Comparison of ENCODE assay signal across 28 mouse cellular contexts in genomic region chr6:35804041-35804440, GRCm38 (mm10).
DNase-seq lines count a peak whose midpoint lies in the region; ATAC-seq and TF ChIP-seq lines count a peak whose summit lies in the region.
"Had no signal": no experiment of that assay in that cellular context is flagged by ENCODE, and none has a peak within 500 bp of the region (broad histone marks: within the 10 kb centered on the region; RNA-seq: fewer than 3 reads in every experiment).

No protein-coding gene starts in this region.

- DNase-seq in brain, adult 2 months (ENCODE audit: low read depth, low spot score), result peak; percentile 26
- peak; percentile 17 for DNase-seq in brain, embryonic 14.5 days (ENCODE audit: low read depth)
- DNase-seq in hindlimb bud, embryonic 11.5 days (ENCODE audit: extremely low spot score, low read depth, low spot score), result peak; percentile 10
- peak; percentile 5 for DNase-seq in limb, embryonic 14.5 days (ENCODE audit: low spot score)
- no peak for DNase-seq in gastrocnemius, postnatal 25 days
- DNase-seq: adrenal gland, adult 8-10 months; B cell, adult 2 months; cerebellum, adult 11 months; cerebellum, adult 9-10 months; cerebellum, postnatal 36 days; heart, postnatal 14 days; kidney, adult 8-10 months; kidney, postnatal 10 days; layer of hippocampus, postnatal 36 days; left cerebral cortex, postnatal 4 days; liver, postnatal 0 days had no signal

- no peaks in the 10 kb centered on the region for H3K27me3 ChIP-seq in limb, embryonic 14.5 days (ENCODE audit: control insufficient read depth, insufficient read depth, low read length)
- no peaks in the 10 kb centered on the region for H3K27me3 ChIP-seq in kidney, embryonic 14.5 days (ENCODE audit: control insufficient read depth, insufficient read depth, low read length)
- H3K27me3 ChIP-seq: embryonic facial prominence, embryonic 12.5 days; hindbrain, embryonic 12.5 days; liver, embryonic 12.5 days; neural tube, embryonic 13.5 days had no signal

- no peak overlapping the region for H3K4me3 ChIP-seq in limb, embryonic 14.5 days (replicated peaks; ENCODE audit: low read length)
- H3K4me3 ChIP-seq in kidney, embryonic 14.5 days (ENCODE audit: low read length), result no peak overlapping the region
- H3K4me3 ChIP-seq: embryonic facial prominence, embryonic 12.5 days; forebrain, embryonic 10.5 days; hindbrain, embryonic 12.5 days; liver, embryonic 12.5 days; neural tube, embryonic 13.5 days had no signal

- no peak for TF ChIP-seq CTCF in brain, embryonic 14.5 days (IDR thresholded peaks at IDR 0.05; ENCODE audit: borderline replicate concordance, extremely low read depth, insufficient read depth, insufficient read length)

- no peak overlapping the region for H3K4me2 ChIP-seq in limb, embryonic 14.5 days (replicated peaks; ENCODE audit: low read depth, low read length, severe bottlenecking)
- H3K4me2 ChIP-seq in kidney, embryonic 14.5 days (replicated peaks; ENCODE audit: low read depth, low read length), result no peak overlapping the region
- H3K4me2 ChIP-seq: embryonic facial prominence, embryonic 12.5 days; hindbrain, embryonic 12.5 days; liver, embryonic 12.5 days; neural tube, embryonic 13.5 days had no signal

- no peaks in the 10 kb centered on the region for H3K36me3 ChIP-seq in limb, embryonic 14.5 days (ENCODE audit: control insufficient read depth, insufficient read depth, low read length)
- no peaks in the 10 kb centered on the region for H3K36me3 ChIP-seq in kidney, embryonic 14.5 days (ENCODE audit: control insufficient read depth, insufficient read depth, low read length)
- H3K36me3 ChIP-seq: embryonic facial prominence, embryonic 12.5 days; forebrain, embryonic 10.5 days; hindbrain, embryonic 12.5 days; liver, embryonic 12.5 days; neural tube, embryonic 13.5 days had no signal

- no peaks in the 10 kb centered on the region for H3K9me3 ChIP-seq in limb, embryonic 14.5 days (ENCODE audit: control insufficient read depth, low read length)
- no peaks in the 10 kb centered on the region for H3K9me3 ChIP-seq in kidney, embryonic 14.5 days (ENCODE audit: control insufficient read depth, low read length)
- H3K9me3 ChIP-seq: embryonic facial prominence, embryonic 12.5 days; forebrain, embryonic 10.5 days; hindbrain, embryonic 12.5 days; liver, embryonic 12.5 days; neural tube, embryonic 13.5 days had no signal

- no peak for TF ChIP-seq POLR2A in brain, embryonic 14.5 days (IDR thresholded peaks at IDR 0.05; ENCODE audit: borderline replicate concordance, extremely low read depth, insufficient read depth, insufficient read length, poor library complexity, severe bottlenecking)
- no peak for TF ChIP-seq POLR2A in limb, embryonic 14.5 days (IDR thresholded peaks at IDR 0.05; ENCODE audit: borderline replicate concordance, extremely low read depth, insufficient read depth, insufficient read length)

- WGBS in limb, embryonic 14.5 days, result 26% methylated on average over 3 of the region's 3 CpGs
- WGBS in kidney, embryonic 14.5 days, result 60% methylated on average over 3 of the region's 3 CpGs

- 0 out of 2 replicates have a peak overlapping the region, but pooled peaks have one; percentile 28 for H3K27ac ChIP-seq in limb, embryonic 14.5 days (replicated peaks; ENCODE audit: low read depth, low read length)
- no peak overlapping the region for H3K27ac ChIP-seq in kidney, embryonic 14.5 days (ENCODE audit: low read depth, low read length)
- H3K27ac ChIP-seq: embryonic facial prominence, embryonic 12.5 days; forebrain, embryonic 10.5 days; hindbrain, embryonic 12.5 days; hindbrain, postnatal 0 days; liver, embryonic 12.5 days; macrophage; neural tube, embryonic 13.5 days had no signal

- ATAC-seq in limb, embryonic 14.5 days (ENCODE audit: low FRiP score, low read depth), result no peak
- ATAC-seq in kidney, embryonic 14.5 days (ENCODE audit: low FRiP score, low TSS enrichment), result no peak
- ATAC-seq: activated CD4-positive, CD25-positive, alpha-beta regulatory T cell, adult 4 months; forebrain, embryonic 16.5 days; hindbrain, postnatal 0 days; intestine, embryonic 16.5 days; liver, embryonic 12.5 days; liver, postnatal 0 days; lung, postnatal 0 days had no signal

- no peak overlapping the region for H3K9ac ChIP-seq in limb, embryonic 14.5 days (ENCODE audit: low read depth, low read length, severe bottlenecking)
- H3K9ac ChIP-seq in kidney, embryonic 14.5 days (ENCODE audit: low read depth, low read length), result no peak overlapping the region
- H3K9ac ChIP-seq: embryonic facial prominence, embryonic 12.5 days; hindbrain, embryonic 12.5 days; liver, embryonic 12.5 days; liver, postnatal 0 days; neural tube, embryonic 13.5 days had no signal

- peaks cover 4% of the 10 kb centered on the region; the same call in 1 of the 2 replicates for H3K4me1 ChIP-seq in limb, embryonic 14.5 days (ENCODE audit: control insufficient read depth, insufficient read depth, low read length)
- H3K4me1 ChIP-seq in kidney, embryonic 14.5 days (ENCODE audit: control insufficient read depth, insufficient read depth, low read length), result no peaks in the 10 kb centered on the region
- H3K4me1 ChIP-seq: forebrain, embryonic 10.5 days; hindbrain, embryonic 12.5 days; liver, embryonic 12.5 days; neural tube, embryonic 13.5 days had no signal
